Mouse (Mus musculus) adrenal gland, adult 2 months (tissue): ENCODE data around the gene Fcmr. TPM values are rescaled to one million over a fixed set of nuclear protein-coding genes. Genes with fewer than 3 reads are reported as not detected.

Experiments
- polyA plus RNA-seq: library from polyadenylated mRNA; depleted of rRNA; stranded (reverse); fragments of >200 nt; gene quantifications from 2 replicates; pipeline ENCODE4 v1.2.3, GENCODE M21; 2012; rRNA removed
- total RNA-seq, 2 experiments: library from RNA; stranded (reverse); gene quantifications; 2 replicates each; pipeline ENCODE4 v1.2.3; 2021

Gene Fcmr
- total and polyA plus RNA-seq, 3 experiments = 1.0 to 1.4 TPM; not detected in 1

Other genes with a start within 250 kb of the Fcmr start
- gene Zp3r, start 236.0 kb upstream of the Fcmr start, total RNA-seq = not detected
- gene Zp3r, start 236.0 kb upstream of the Fcmr start, polyA plus RNA-seq = not detected in 2 replicates
- under 1 TPM in 1 of 2 experiments, not detected in 1; 0.69 TPM for gene C4bp, start 204.0 kb upstream of the Fcmr start, total RNA-seq
- gene C4bp, start 204.0 kb upstream of the Fcmr start, polyA plus RNA-seq = 0.03 TPM in 1 of 2 replicates, not detected in the other
- not detected for gene Gm29427, start 149.9 kb upstream of the Fcmr start, total RNA-seq
- not detected in 2 replicates for gene Gm29427, start 149.9 kb upstream of the Fcmr start, polyA plus RNA-seq
- gene Yod1, start 148.3 kb upstream of the Fcmr start, total RNA-seq = 10 to 100 TPM in 1 of 2 experiments, 1 to 10 TPM in 1; 9.5 to 10.6 TPM
- 1.9 and 2.1 TPM in 2 replicates for gene Yod1, start 148.3 kb upstream of the Fcmr start, polyA plus RNA-seq
- gene Pfkfb2, start 136.4 kb upstream of the Fcmr start, total RNA-seq = 10 to 100 TPM; 26.1 to 35.5 TPM
- 5.8 and 5.9 TPM in 2 replicates for gene Pfkfb2, start 136.4 kb upstream of the Fcmr start, polyA plus RNA-seq
- 1 to 10 TPM; 3.1 to 6.8 TPM for gene AA986860, start 133.7 kb upstream of the Fcmr start, total RNA-seq
- gene AA986860, start 133.7 kb upstream of the Fcmr start, polyA plus RNA-seq = 1.8 and 3.7 TPM in 2 replicates
- under 1 TPM in 1 of 2 experiments, not detected in 1; 0.17 TPM for gene Fcamr, start 64.8 kb upstream of the Fcmr start, total RNA-seq
- not detected in 2 replicates for gene Fcamr, start 64.8 kb upstream of the Fcmr start, polyA plus RNA-seq
- 1 to 10 TPM in 1 of 2 experiments, under 1 TPM in 1; 0.14 to 3.2 TPM for gene Pigr, start 39.0 kb upstream of the Fcmr start, total RNA-seq
- gene Pigr, start 39.0 kb upstream of the Fcmr start, polyA plus RNA-seq = 0.07 TPM in 2 replicates
- gene Il24, start 21.8 kb downstream of the Fcmr start, total RNA-seq = not detected
- not detected in 2 replicates for gene Il24, start 21.8 kb downstream of the Fcmr start, polyA plus RNA-seq
- gene Il20, start 45.8 kb downstream of the Fcmr start, total RNA-seq = not detected
- gene Il20, start 45.8 kb downstream of the Fcmr start, polyA plus RNA-seq = not detected in 2 replicates
- gene Il19, start 74.4 kb downstream of the Fcmr start, total RNA-seq = not detected
- gene Il19, start 74.4 kb downstream of the Fcmr start, polyA plus RNA-seq = not detected in 2 replicates
- gene Il10, start 154.2 kb downstream of the Fcmr start, total RNA-seq = not detected
- not detected in 2 replicates for gene Il10, start 154.2 kb downstream of the Fcmr start, polyA plus RNA-seq
- gene Mapkapk2, start 232.2 kb downstream of the Fcmr start, total RNA-seq = 100 to 1,000 TPM; 161 to 176 TPM
- gene Mapkapk2, start 232.2 kb downstream of the Fcmr start, polyA plus RNA-seq = 130 and 132 TPM in 2 replicates